Mouse (Mus musculus): ENCODE data around the gene Actl6a.

DNA sequence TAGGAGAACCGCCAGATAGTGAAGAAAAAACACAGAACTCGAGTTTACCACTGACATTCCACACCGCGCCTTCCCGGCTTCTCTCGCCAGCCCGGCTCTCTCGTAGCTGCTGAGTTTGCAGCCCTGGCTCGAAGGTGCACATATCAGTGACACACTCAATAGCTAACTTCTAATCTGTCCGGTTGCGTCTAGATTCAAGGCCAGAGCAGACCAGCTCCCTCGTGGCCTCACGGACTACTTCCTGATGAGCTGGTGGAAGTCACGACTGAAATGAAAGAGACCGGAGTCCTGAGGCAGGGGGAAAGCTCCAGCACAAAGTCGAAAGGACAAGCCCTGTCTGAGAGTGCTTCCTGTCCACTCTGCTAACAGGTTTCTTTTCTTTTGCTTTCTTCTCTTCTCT is 47.3 kb upstream of the Actl6a start:
- no peak for TF ChIP-seq CTCF (IDR thresholded peaks at IDR 0.05; ENCODE audit: low read depth, low read length)
- no peak for TF ChIP-seq POLR2A (IDR thresholded peaks at IDR 0.05; ENCODE audit: borderline replicate concordance, low read depth, low read length)
